Mouse (Mus musculus) stomach, embryonic 14.5 days (tissue): Measurements from ENCODE around the gene Prdm15. TPM values are rescaled to one million over a fixed set of nuclear protein-coding genes. Genes with fewer than 3 reads are reported as not detected.

Experiments used
- ATAC-seq: fragments of 200-750 bp; cut with Nextera tagmentation; 2 replicates; pipeline ENCODE4 v1.8.0; 2017; ENCODE audit warnings: low read depth, moderate TSS enrichment; ENCODE audit not compliant: insufficient number of reproducible peaks, insufficient read depth, low FRiP score
- H3K27ac ChIP-seq: fragments of 300-500 bp; sonication (generic); 2 replicates; pipeline ENCODE4 v1.5.1; 2014; ENCODE audit warnings: mild to moderate bottlenecking, low read length, moderate library complexity, mixed read lengths
- H3K27me3 ChIP-seq: fragments of 300-500 bp; sonication (generic); 2 replicates; pipeline ENCODE4 v1.6.1; 2014; ENCODE audit warnings: low read length, control low read depth, mixed read lengths; ENCODE audit not compliant: control insufficient read depth, insufficient read depth
- H3K36me3 ChIP-seq: fragments of 300-500 bp; sonication (generic); 2 replicates; pipeline ENCODE4 v1.6.1; 2014; ENCODE audit warnings: mild to moderate bottlenecking, control low read depth, low read length, moderate library complexity, mixed read lengths; ENCODE audit not compliant: control insufficient read depth, insufficient read depth
- H3K4me1 ChIP-seq: fragments of 300-500 bp; sonication (generic); 2 replicates; pipeline ENCODE4 v1.6.1; 2014; ENCODE audit warnings: low read length, control low read depth, mixed read lengths; ENCODE audit not compliant: control insufficient read depth, insufficient read depth
- H3K4me2 ChIP-seq: fragments of 300-500 bp; sonication (generic); replicated peaks from 2 replicates; pipeline ENCODE4 v1.6.1; 2014; ENCODE audit warnings: low read depth, low read length, control low read depth
- H3K4me3 ChIP-seq: fragments of 300-500 bp; sonication (generic); 2 replicates; pipeline ENCODE4 v1.5.1; 2014; ENCODE audit warnings: low read depth, low read length, control low read depth
- H3K9ac ChIP-seq: fragments of 300-500 bp; sonication (generic); replicated peaks from 2 replicates; pipeline ENCODE4 v1.6.1; 2014; ENCODE audit warnings: low read depth, mild to moderate bottlenecking, control low read depth, low read length, moderate library complexity, mixed read lengths
- H3K9me3 ChIP-seq: fragments of 300-500 bp; sonication (generic); 2 replicates; pipeline ENCODE4 v1.6.1; 2016; ENCODE audit warnings: low read depth, low read length, control low read depth; ENCODE audit not compliant: control insufficient read depth
- WGBS: fragments of 180-500 bp; shearing (Covaris S2); extraction: QIAGEN DNeasy Blood & Tissue Kit; methylation state at CpG from one replicate; pipeline ENCODE4 v1.1.7; 2014; 5-methylcytosine and 5-hydroxymethylcytosine counted together
- polyA plus RNA-seq: library from polyadenylated mRNA; unstranded; fragments of >200 nt; fragmentation: Nextera tagmentation; extraction: Ambion mirVana; gene quantifications from 2 replicates; pipeline ENCODE4 v1.2.1, GENCODE M21; 2014

Prdm15 gene
- polyA plus RNA-seq, 1 experiment from 2014 or later = 11.6 TPM

- ATAC-seq = peak; percentile 19; the same call in 1 of the 2 replicates
- H3K4me1 ChIP-seq = peaks cover 9% of the 10 kb centered on the region; the same call in 1 of the 2 replicates
- no peak overlapping the region for H3K9ac ChIP-seq
- no peak overlapping the region for H3K4me2 ChIP-seq
- no peak overlapping the region for H3K4me3 ChIP-seq
- 75% methylated on average over 12 of the region's 12 CpGs for WGBS
- no peaks in the 10 kb centered on the region for H3K27me3 ChIP-seq
- no peaks in the 10 kb centered on the region for H3K9me3 ChIP-seq
- no peaks in the 10 kb centered on the region; the same call in 1 of the 2 replicates for H3K36me3 ChIP-seq
- H3K27ac ChIP-seq = no peak overlapping the region
Measured at GRCm38 (mm10) chr16:97844967-97845937, 6.4 kb downstream of the Prdm15 start.

- Histone ChIP-seq H3K27ac (no peak overlapping the region), H3K4me2 (no peak overlapping the region), H3K4me3 (no peak overlapping the region), H3K9me3 (no peaks in the 10 kb centered on the region), H3K4me1 (no peaks in the 10 kb centered on the region), H3K36me3 (peaks cover 73% of the 10 kb centered on the region), H3K27me3 (no peaks in the 10 kb centered on the region), H3K9ac (no peak overlapping the region)
- WGBS = 82% methylated on average over 3 of the region's 3 CpGs
- no peak for ATAC-seq
Measured at GRCm38 (mm10) chr16:97832154-97832553, 19.5 kb downstream of the Prdm15 start.

- Histone ChIP-seq H3K9ac (no peak overlapping the region), H3K9me3 (no peaks in the 10 kb centered on the region), H3K4me2 (no peak overlapping the region), H3K4me3 (no peak overlapping the region), H3K27me3 (no peaks in the 10 kb centered on the region), H3K4me1 (no peaks in the 10 kb centered on the region), H3K36me3 (peaks cover 43% of the 10 kb centered on the region), H3K27ac (no peak overlapping the region)
- no peak for ATAC-seq
- 97% methylated on average over 1 of the region's 1 CpGs for WGBS
Measured at GRCm38 (mm10) chr16:97828207-97828606, 23.4 kb downstream of the Prdm15 start.

- H3K36me3 ChIP-seq = peaks cover 38% of the 10 kb centered on the region
- H3K27me3 ChIP-seq = no peaks in the 10 kb centered on the region
- no peaks in the 10 kb centered on the region for H3K4me1 ChIP-seq
- 86% methylated on average over 6 of the region's 6 CpGs for WGBS
- no peak; the same call in 1 of the 2 replicates for ATAC-seq
- no peak overlapping the region for H3K4me3 ChIP-seq
- H3K27ac ChIP-seq = no peak overlapping the region
- no peak overlapping the region for H3K9ac ChIP-seq
- no peak overlapping the region for H3K4me2 ChIP-seq
- no peaks in the 10 kb centered on the region for H3K9me3 ChIP-seq
Measured at GRCm38 (mm10) chr16:97823311-97824007, 28.2 kb downstream of the Prdm15 start.

GRCm38 (mm10) chr16:97819532-97819931 lies 32.1 kb downstream of the Prdm15 start:
- no peaks in the 10 kb centered on the region for H3K9me3 ChIP-seq
- WGBS = 83% methylated on average over 4 of the region's 4 CpGs
- H3K4me2 ChIP-seq = no peak overlapping the region
- H3K9ac ChIP-seq = no peak overlapping the region
- H3K36me3 ChIP-seq = peaks cover 49% of the 10 kb centered on the region
- no peak overlapping the region for H3K27ac ChIP-seq
- no peaks in the 10 kb centered on the region for H3K4me1 ChIP-seq
- no peak for ATAC-seq
- no peak overlapping the region for H3K4me3 ChIP-seq
- H3K27me3 ChIP-seq = no peaks in the 10 kb centered on the region

GRCm38 (mm10) chr16:97817414-97817813 lies 34.2 kb downstream of the Prdm15 start:
- Histone ChIP-seq H3K4me3 (no peak overlapping the region), H3K4me2 (no peak overlapping the region), H3K9me3 (no peaks in the 10 kb centered on the region), H3K27me3 (no peaks in the 10 kb centered on the region), H3K4me1 (no peaks in the 10 kb centered on the region), H3K36me3 (peaks cover 56% of the 10 kb centered on the region), H3K9ac (no peak overlapping the region), H3K27ac (no peak overlapping the region)
- WGBS = 95% methylated on average over 1 of the region's 1 CpGs
- no peak for ATAC-seq

GRCm38 (mm10) chr16:97815269-97815668 lies 36.4 kb downstream of the Prdm15 start:
- Histone ChIP-seq H3K4me1 (no peaks in the 10 kb centered on the region), H3K9me3 (no peaks in the 10 kb centered on the region), H3K36me3 (peaks cover 64% of the 10 kb centered on the region), H3K27ac (no peak overlapping the region), H3K4me3 (no peak overlapping the region), H3K4me2 (no peak overlapping the region), H3K9ac (no peak overlapping the region), H3K27me3 (no peaks in the 10 kb centered on the region)
- WGBS = 83% methylated on average over 5 of the region's 5 CpGs
- ATAC-seq = no peak

- Histone ChIP-seq H3K36me3 (peaks cover 65% of the 10 kb centered on the region), H3K9ac (no peak overlapping the region), H3K4me1 (no peaks in the 10 kb centered on the region), H3K27ac (no peak overlapping the region), H3K27me3 (no peaks in the 10 kb centered on the region), H3K4me3 (no peak overlapping the region), H3K4me2 (no peak overlapping the region), H3K9me3 (no peaks in the 10 kb centered on the region)
- no peak for ATAC-seq
- WGBS = 95% methylated on average over 2 of the region's 2 CpGs
Measured at GRCm38 (mm10) chr16:97814060-97814459, 37.6 kb downstream of the Prdm15 start.
